Mouse (Mus musculus) limb, embryonic 11.5 days (tissue): ENCODE measurements around the gene Vsir. TPM values are rescaled to one million over a fixed set of nuclear protein-coding genes. Genes with fewer than 3 reads are reported as not detected.

Experiments used
- ATAC-seq: fragments of 200-750 bp; cut with Nextera tagmentation; 2 replicates; pipeline ENCODE4 v1.8.0; 2017; ENCODE audit warnings: low read depth; ENCODE audit not compliant: insufficient number of reproducible peaks, low FRiP score, low TSS enrichment
- DNase-seq: peaks from one replicate; pipeline ENCODE4 v3.0.0-alpha.2; 2015; ENCODE audit warnings: low spot score
- H3K27ac ChIP-seq: fragments of 300-500 bp; sonication (generic); replicated peaks from 2 replicates; pipeline ENCODE4 v1.5.1; 2014; ENCODE audit warnings: low read depth, mild to moderate bottlenecking, low read length
- H3K27me3 ChIP-seq: fragments of 300-500 bp; sonication (generic); 2 replicates; pipeline ENCODE4 v1.6.1; 2014; ENCODE audit warnings: mild to moderate bottlenecking, low read length, mixed read lengths; ENCODE audit not compliant: control insufficient read depth, insufficient read depth
- H3K36me3 ChIP-seq: fragments of 300-500 bp; sonication (generic); 2 replicates; pipeline ENCODE4 v1.6.1; 2014; ENCODE audit warnings: mild to moderate bottlenecking, low read length, moderate library complexity, mixed read lengths; ENCODE audit not compliant: control insufficient read depth, insufficient read depth
- H3K4me1 ChIP-seq: fragments of 300-500 bp; sonication (generic); 2 replicates; pipeline ENCODE4 v1.6.1; 2014; ENCODE audit warnings: low read length, mixed read lengths; ENCODE audit not compliant: control insufficient read depth, insufficient read depth
- H3K4me2 ChIP-seq: fragments of 300-500 bp; sonication (generic); 2 replicates; pipeline ENCODE4 v1.6.1; 2014; ENCODE audit warnings: low read depth, mild to moderate bottlenecking, moderate library complexity; ENCODE audit not compliant: severe bottlenecking
- H3K4me3 ChIP-seq: fragments of 300-500 bp; sonication (generic); 2 replicates; pipeline ENCODE4 v1.5.1; 2014; ENCODE audit warnings: low read depth, low read length
- H3K9ac ChIP-seq: fragments of 300-500 bp; sonication (generic); 2 replicates; pipeline ENCODE4 v1.6.1; 2014; ENCODE audit warnings: mild to moderate bottlenecking, low read length
- H3K9me3 ChIP-seq: fragments of 300-500 bp; sonication (generic); 2 replicates; pipeline ENCODE4 v1.6.1; 2016; ENCODE audit warnings: low read length; ENCODE audit not compliant: control insufficient read depth
- WGBS: fragments of 180-500 bp; shearing (Covaris S2); extraction: QIAGEN DNeasy Blood & Tissue Kit; methylation state at CpG from one replicate; pipeline ENCODE4 v1.1.7; 2014; 5-methylcytosine and 5-hydroxymethylcytosine counted together
- polyA plus RNA-seq: library from polyadenylated mRNA; unstranded; fragments of >200 nt; fragmentation: Nextera tagmentation; extraction: Ambion mirVana; gene quantifications from 2 replicates; pipeline ENCODE4 v1.2.1, GENCODE M21; 2014

Vsir gene
- 1.3 and 2.4 TPM in 2 replicates for polyA plus RNA-seq

DNA sequence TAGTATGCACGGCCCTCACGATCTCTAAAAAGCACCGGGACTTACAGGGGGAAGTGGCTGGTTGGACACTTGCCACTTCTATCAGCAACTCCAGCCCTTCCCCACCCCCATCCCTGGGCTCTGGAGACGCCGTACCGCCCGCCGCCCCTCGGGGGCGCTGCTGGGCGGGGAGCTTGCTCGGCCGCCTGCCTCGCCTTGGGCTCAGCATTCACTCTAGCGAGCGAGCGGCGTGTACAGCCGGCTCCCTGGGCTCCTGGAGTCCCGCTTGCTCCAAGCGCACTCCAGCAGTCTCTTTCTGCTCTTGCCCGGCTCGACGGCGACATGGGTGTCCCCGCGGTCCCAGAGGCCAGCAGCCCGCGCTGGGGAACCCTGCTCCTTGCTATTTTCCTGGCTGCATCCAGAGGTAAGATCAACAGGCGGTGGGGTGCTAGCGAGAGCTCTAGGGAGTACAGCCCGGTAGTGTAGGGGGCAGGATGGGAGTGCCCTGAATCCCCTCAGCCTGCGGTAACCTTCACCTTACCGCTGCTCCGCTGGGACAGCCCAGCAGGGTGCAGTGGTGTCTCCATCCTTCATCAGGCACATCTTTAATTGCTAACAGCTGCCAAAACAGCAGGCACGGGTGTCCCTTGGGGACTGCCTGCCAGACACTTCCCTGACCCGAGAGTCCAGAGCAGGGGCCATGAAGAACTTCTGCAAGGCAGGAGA lies at the start of gene Vsir:
TSS of gene Vsir (plus strand) at position 151 of the 705 bp plus-strand sequence.
- H3K4me3 ChIP-seq = peak within 1 kb of the TSS; percentile 16
- peaks cover 2% of the 10 kb centered on the region; the same call in 1 of the 2 replicates for H3K27me3 ChIP-seq
- no peak within 1 kb of the TSS for H3K27ac ChIP-seq
- ATAC-seq = no peak
- H3K4me1 ChIP-seq = peaks cover 9% of the 10 kb centered on the region; the same call in 1 of the 2 replicates
- peak; percentile 87 for DNase-seq
- peak within 1 kb of the TSS; percentile 53 for H3K4me2 ChIP-seq
- no peaks in the 10 kb centered on the region for H3K36me3 ChIP-seq
- no peaks in the 10 kb centered on the region for H3K9me3 ChIP-seq
- WGBS = 0% methylated on average over 37 of the region's 37 CpGs
- H3K9ac ChIP-seq = peak within 1 kb of the TSS; percentile 34

DNA sequence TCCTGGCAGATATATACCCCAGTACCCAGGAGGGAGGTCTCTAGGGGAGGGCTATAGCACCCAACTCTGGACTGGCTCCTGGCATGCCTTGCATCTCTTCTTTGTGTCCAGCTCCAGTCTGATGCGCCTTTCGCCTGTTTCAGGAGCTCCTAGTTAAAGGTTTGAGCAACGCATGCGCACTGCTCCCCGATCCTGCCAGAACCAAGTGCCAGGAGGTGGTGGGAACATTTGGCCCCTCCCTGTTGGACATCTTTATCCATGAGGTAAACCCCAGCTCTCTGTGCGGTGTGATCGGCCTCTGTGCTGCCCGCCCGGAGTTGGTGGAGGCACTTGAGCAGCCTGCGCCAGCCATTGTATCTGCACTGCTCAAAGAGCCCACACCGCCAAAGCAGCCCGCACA lies 47.0 kb upstream of the Vsir start:
- Histone ChIP-seq H3K36me3 (peaks cover 26% of the 10 kb centered on the region), H3K27me3 (no peaks in the 10 kb centered on the region), H3K27ac (no peak overlapping the region), H3K9me3 (no peaks in the 10 kb centered on the region), H3K4me1 (no peaks in the 10 kb centered on the region), H3K4me2 (no peak overlapping the region), H3K4me3 (no peak overlapping the region), H3K9ac (no peak overlapping the region)
- ATAC-seq = no peak
- 98% methylated on average over 12 of the region's 12 CpGs for WGBS
- DNase-seq = no peak

DNA sequence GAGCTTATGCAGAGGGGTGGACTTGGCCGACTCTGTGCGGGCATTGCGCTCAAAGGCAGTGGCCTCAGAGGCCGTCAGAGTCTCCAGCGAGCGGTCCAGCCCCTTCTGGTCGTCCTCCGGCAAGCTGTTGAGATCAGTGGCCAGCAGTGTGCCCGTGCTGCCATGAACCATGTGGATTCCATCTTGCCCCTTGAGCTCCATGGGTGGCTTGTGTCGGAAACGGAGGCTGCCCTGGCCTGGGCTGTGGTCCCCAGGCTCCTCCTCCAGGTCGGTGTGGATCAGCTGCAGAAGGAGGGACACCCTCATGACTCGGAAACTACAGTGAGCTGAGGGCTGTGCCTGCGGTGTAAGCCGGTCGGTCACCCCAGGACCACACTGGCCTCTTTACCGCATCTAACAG lies 43.2 kb upstream of the Vsir start:
- no peaks in the 10 kb centered on the region for H3K4me1 ChIP-seq
- H3K4me3 ChIP-seq = no peak overlapping the region
- H3K9me3 ChIP-seq = no peaks in the 10 kb centered on the region
- peaks cover 17% of the 10 kb centered on the region for H3K36me3 ChIP-seq
- no peak overlapping the region for H3K9ac ChIP-seq
- no peak for ATAC-seq
- H3K27ac ChIP-seq = no peak overlapping the region
- H3K27me3 ChIP-seq = no peaks in the 10 kb centered on the region
- H3K4me2 ChIP-seq = no peak overlapping the region
- WGBS = 89% methylated on average over 17 of the region's 17 CpGs
- no peak for DNase-seq

DNA sequence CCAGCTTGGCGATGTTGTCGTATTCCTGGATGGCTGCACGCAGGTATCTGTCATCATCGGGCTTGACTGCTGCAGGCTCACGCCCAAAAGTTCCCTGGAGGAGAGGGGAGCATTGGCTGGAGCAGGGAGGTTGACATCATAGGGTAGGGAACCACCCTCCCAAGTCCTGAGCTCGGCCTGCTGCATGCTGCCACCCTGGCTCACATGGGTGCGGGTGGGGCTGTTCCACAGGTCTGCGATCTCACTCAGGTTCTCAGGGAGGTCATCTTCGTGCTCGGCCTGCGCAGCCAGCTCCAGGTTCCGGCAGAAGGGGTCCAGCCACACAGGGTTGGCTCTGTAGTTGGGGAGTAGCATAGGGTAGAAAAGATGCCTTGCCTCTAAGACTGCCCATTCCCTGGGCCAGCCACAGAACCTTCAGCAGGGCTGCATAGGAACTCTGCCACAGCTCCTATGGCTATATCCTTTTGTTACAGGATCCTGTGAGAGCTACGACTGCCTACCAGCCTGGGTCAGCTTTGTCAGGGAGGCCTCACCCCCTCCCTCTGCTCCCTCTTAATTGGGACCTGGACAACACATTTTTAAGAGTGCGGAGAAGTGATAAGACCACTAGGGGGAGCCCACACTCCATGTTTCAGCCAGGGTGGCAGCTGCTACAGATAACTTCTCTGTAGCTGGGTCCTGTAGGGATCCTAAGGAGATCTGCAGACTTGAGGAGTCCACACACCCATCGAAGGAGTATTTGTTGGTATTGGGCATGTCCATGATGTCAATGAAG lies 41.6 kb upstream of the Vsir start:
- 69% methylated on average over 15 of the region's 15 CpGs for WGBS
- H3K27me3 ChIP-seq = no peaks in the 10 kb centered on the region
- 0 out of 2 replicates have a peak, but pooled peaks have one; percentile 53 for ATAC-seq
- DNase-seq = peak; percentile 89
- H3K4me1 ChIP-seq = no peaks in the 10 kb centered on the region
- no peak overlapping the region for H3K9ac ChIP-seq
- H3K4me3 ChIP-seq = no peak overlapping the region
- no peaks in the 10 kb centered on the region for H3K9me3 ChIP-seq
- H3K4me2 ChIP-seq = no peak overlapping the region
- H3K36me3 ChIP-seq = peaks cover 12% of the 10 kb centered on the region; the same call in 1 of the 2 replicates
- H3K27ac ChIP-seq = no peak overlapping the region

DNA sequence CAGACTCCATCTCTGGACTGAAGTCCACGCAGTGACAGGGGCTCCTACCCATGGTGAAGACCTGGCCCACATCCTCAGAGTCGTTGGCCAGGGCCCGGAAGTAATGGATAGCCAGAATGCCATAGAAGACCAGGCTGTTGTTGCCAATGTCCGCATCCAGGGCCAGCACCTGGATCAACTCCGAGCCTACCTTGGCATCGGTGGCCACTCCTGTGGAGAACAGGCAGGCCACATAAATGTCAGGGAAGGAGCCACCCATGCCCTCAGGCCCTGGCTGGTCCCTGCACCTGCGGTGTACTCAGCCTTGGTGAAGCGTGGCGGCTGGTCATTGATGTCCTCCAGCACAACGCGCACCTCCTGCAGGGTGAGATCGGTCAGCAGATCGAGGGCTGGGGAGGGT lies 36.0 kb upstream of the Vsir start:
- H3K9ac ChIP-seq = no peak overlapping the region
- H3K4me2 ChIP-seq = no peak overlapping the region
- no peak overlapping the region for H3K27ac ChIP-seq
- DNase-seq (no peak), ATAC-seq (no peak)
- H3K27me3 ChIP-seq = no peaks in the 10 kb centered on the region
- no peaks in the 10 kb centered on the region for H3K4me1 ChIP-seq
- no peaks in the 10 kb centered on the region for H3K36me3 ChIP-seq
- H3K4me3 ChIP-seq = no peak overlapping the region
- 84% methylated on average over 13 of the region's 13 CpGs for WGBS
- H3K9me3 ChIP-seq = no peaks in the 10 kb centered on the region

DNA sequence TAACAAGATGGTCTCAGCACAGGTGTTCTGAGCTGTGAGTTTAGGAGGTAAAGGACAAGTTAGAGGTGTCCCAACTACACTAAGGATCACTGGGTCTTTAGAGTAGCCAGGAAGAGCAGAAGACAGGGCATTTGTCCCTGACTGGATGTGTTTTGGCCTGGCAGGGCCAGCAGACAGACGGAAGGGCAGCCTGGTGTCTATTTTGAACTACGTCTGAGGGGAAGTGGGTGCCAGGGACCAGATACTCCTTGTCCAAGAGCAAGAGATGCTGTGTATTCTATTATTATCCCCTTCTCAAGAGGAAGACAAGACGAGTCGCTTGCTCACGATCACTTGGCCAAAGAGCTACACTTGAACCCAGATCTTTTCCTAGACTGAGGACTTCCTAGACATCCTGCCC lies 33.0 kb upstream of the Vsir start:
- WGBS = 92% methylated on average over 5 of the region's 5 CpGs
- Histone ChIP-seq H3K9me3 (no peaks in the 10 kb centered on the region), H3K9ac (no peak overlapping the region), H3K4me3 (no peak overlapping the region), H3K27ac (no peak overlapping the region), H3K27me3 (no peaks in the 10 kb centered on the region), H3K4me2 (no peak overlapping the region), H3K4me1 (no peaks in the 10 kb centered on the region), H3K36me3 (no peaks in the 10 kb centered on the region)
- no peak for DNase-seq
- no peak for ATAC-seq

DNA sequence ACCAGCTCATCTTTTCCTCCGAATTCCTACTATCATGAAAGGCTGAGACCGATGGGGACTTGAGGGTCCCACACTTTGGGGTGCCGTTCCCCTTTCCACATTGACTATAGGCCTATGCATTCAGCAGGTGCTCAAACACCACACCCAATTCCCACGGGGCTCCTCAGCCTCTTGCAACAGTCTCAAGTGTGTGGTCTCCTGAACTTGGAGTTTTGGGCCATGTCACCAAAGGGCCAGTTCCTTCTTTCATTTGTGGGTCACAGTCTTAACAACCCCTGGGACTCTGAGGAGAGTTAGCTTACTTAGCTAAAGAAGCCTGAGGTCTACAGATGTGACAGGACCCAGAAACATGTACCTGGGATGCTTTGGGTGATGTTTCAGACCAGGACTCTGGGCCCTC lies 30.5 kb upstream of the Vsir start:
- ATAC-seq (no peak), DNase-seq (no peak)
- H3K27me3 ChIP-seq = no peaks in the 10 kb centered on the region
- no peak overlapping the region for H3K4me2 ChIP-seq
- H3K4me3 ChIP-seq = no peak overlapping the region
- no peak overlapping the region for H3K27ac ChIP-seq
- 87% methylated on average over 4 of the region's 4 CpGs for WGBS
- H3K9me3 ChIP-seq = no peaks in the 10 kb centered on the region
- no peak overlapping the region for H3K9ac ChIP-seq
- no peaks in the 10 kb centered on the region for H3K4me1 ChIP-seq
- no peaks in the 10 kb centered on the region for H3K36me3 ChIP-seq

DNA sequence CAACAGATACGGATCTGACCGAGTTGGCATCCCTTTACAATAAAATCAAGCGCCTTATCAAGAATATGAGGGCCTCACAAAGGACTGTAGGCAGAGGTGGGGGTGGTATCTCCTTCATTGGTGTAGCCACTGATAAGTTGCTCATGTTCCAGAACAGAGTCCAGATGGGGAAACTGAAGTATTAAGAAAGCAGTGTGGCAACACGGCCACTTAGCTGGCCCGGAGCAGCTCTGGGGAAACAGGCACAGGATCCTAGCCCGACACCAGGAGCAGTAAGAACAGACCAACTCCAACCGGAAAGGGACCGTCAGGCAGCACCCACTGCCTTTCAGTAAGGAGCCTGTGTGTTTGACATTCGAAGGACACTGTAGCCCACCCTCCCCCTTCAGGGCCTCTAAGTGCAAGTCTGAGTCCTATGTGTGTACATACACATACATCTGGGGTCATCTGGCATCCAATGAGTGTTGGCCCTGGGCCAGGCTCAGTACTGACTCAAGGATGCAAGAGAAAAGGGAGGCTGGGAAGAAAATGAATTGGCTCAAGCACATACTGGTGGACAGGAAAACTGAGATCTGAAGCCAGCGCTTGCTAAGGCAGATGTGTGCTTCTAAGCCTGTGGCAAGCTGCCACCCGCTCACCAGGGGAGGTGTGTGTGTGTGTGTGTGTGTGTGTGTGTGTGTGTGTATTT lies 17.5 kb upstream of the Vsir start:
- H3K9me3 ChIP-seq = no peaks in the 10 kb centered on the region
- no peaks in the 10 kb centered on the region for H3K36me3 ChIP-seq
- no peak overlapping the region for H3K9ac ChIP-seq
- no peak for DNase-seq
- H3K27me3 ChIP-seq = no peaks in the 10 kb centered on the region
- H3K4me2 ChIP-seq = no peak overlapping the region
- 88% methylated on average over 11 of the region's 11 CpGs for WGBS
- H3K27ac ChIP-seq = no peak overlapping the region
- no peak for ATAC-seq
- H3K4me1 ChIP-seq = no peaks in the 10 kb centered on the region
- no peak overlapping the region for H3K4me3 ChIP-seq
